Mouse (Mus musculus) cerebellum, postnatal 10 days (tissue): ENCODE data around the gene Cd5l.
A peak's percentile ranks its signal among the peaks of the same experiment; 100 is the strongest.

Experiments
- DNase-seq, 2 experiments: peaks; one replicate each; pipeline ENCODE4 v3.0.0; 2021; ENCODE audit warnings: mixed read lengths in 2 of 2

Cd5l gene

DNA sequence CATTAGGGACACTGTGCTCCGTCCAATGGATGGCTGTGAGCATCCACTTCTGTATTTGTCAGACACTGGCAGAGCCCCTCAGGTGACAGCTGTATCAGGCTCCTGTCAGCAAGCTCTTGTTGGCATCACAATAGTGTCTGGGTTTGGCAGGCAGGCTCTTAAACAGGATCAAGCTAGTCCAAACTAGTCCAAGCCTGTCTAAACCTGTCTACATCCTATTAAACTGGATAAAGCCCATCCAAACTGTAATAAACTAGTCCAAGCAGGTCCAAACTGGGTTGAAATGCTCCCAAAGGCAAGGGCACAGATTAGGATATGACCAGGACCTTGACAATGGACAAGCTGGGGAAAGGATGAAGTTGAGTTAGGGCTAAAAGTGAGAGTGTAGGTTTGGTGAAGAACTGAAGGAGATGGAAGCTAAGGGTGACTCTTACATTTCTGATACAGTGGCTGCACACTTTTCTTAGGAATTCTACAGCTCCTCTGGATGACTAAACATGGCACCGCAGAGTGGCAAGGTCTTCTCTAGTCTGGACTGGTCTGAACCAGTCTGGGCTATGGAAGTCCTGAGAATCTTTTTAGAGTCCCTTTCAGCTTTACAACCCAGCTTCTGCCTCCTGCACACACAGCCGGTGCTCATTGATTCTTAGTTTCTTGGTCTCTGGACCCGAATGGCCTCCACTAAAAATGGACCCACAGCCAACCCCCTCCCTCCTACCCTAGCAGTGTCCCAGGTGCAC lies 51.7 kb downstream of the Cd5l start:
- DNase-seq = peak in 1 of 2 experiments; percentile 45

DNA sequence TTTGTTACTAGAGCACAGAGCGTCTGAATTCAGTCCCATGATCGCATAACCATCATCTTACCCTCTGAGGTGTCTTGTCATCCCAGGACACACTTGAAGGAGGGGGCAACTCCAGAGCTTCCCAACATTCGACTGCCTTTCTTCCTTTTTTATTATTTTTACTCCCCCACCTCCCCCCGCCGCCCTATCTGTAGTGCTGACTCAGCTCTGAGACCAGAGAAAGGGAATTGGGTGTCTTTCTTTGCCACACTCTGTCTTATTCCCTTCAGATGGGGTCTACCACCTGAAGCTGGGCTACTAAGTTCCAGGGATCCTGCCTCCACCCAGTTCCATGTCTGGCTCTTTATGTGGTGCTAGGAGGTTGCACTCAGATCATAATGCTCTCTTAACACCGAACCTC lies 52.9 kb downstream of the Cd5l start:
- DNase-seq = no peak

DNA sequence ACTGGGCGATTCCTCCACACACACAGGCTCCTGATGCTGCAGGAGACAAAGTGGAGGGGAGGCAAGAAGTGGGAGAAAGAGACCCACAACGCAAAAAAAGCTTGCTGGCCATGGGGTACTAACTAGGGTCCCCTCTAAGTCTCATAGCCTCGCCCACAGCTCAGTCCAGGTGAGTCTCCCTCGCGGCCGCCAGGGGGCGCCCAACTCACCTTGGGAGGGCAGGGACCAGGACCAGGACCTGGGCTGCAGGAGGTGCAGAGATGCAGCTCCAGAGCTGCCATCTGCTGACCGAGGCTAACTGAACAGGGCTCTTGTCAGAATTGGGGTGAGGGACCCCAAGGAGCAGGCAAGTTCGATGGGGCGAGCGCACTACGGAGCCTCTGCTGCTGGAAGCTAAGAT lies 53.5 kb downstream of the Cd5l start:
- DNase-seq = peak; percentile 71 to 75

DNA sequence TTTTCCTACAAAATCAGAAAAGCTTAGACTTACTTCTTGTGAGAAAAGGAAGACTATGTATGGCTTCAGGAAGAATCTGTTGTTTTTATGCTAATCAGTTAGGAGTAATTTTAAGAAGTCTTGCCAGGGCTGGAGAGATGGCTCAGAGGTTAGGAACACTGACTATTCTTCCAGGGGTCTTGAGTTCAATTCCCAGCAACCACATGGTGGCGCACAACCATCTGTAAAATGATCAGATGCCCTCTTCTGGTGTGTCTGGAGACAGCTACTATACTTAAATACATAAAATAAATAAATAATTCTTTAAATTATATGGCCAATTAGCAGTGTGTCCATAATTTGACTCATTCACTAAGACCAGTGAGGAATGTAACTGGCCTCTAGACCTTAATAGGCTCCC lies 63.0 kb downstream of the Cd5l start:
- no peak for DNase-seq
